Mouse (Mus musculus) midbrain, embryonic 11.5 days (tissue): ENCODE results near the gene Kif19a. TPM values are rescaled to one million over a fixed set of nuclear protein-coding genes. Genes with fewer than 3 reads are reported as not detected.

Source experiments
- ATAC-seq: fragments of 200-750 bp; cut with Nextera tagmentation; 2 replicates; pipeline ENCODE4 v1.8.0; 2017; ENCODE audit warnings: moderate TSS enrichment, moderate library complexity; ENCODE audit not compliant: low FRiP score
- DNase-seq: peaks from one replicate; pipeline ENCODE4 v3.0.0; 2015; ENCODE audit warnings: low spot score; ENCODE audit errors: missing footprints
- H3K27ac ChIP-seq: fragments of 300-500 bp; sonication (generic); 2 replicates; pipeline ENCODE4 v1.5.1; 2014; ENCODE audit warnings: low read depth, low read length
- H3K27me3 ChIP-seq: fragments of 300-500 bp; sonication (generic); 2 replicates; pipeline ENCODE4 v1.6.1; 2014; ENCODE audit warnings: mild to moderate bottlenecking, low read length, moderate library complexity, mixed read lengths; ENCODE audit not compliant: control insufficient read depth, insufficient read depth
- H3K36me3 ChIP-seq: fragments of 300-500 bp; sonication (generic); 2 replicates; pipeline ENCODE4 v1.6.1; 2014; ENCODE audit warnings: mild to moderate bottlenecking, low read length, moderate library complexity, mixed read lengths; ENCODE audit not compliant: control insufficient read depth, insufficient read depth
- H3K4me1 ChIP-seq: fragments of 300-500 bp; sonication (generic); 2 replicates; pipeline ENCODE4 v1.6.1; 2014; ENCODE audit warnings: low read length; ENCODE audit not compliant: control insufficient read depth, insufficient read depth
- H3K4me2 ChIP-seq: fragments of 300-500 bp; sonication (generic); 2 replicates; pipeline ENCODE4 v1.6.1; 2014; ENCODE audit warnings: mild to moderate bottlenecking, moderate library complexity
- H3K4me3 ChIP-seq: fragments of 300-500 bp; sonication (generic); 2 replicates; pipeline ENCODE4 v1.5.1; 2014; ENCODE audit warnings: low read depth, low read length
- H3K9ac ChIP-seq: fragments of 300-500 bp; sonication (generic); 2 replicates; pipeline ENCODE4 v1.6.1; 2014; ENCODE audit warnings: low read length
- H3K9me3 ChIP-seq: fragments of 300-500 bp; sonication (generic); 2 replicates; pipeline ENCODE4 v1.6.1; 2016; ENCODE audit warnings: low read length; ENCODE audit not compliant: control insufficient read depth
- WGBS: fragments of 180-500 bp; shearing (Covaris S2); extraction: QIAGEN DNeasy Blood & Tissue Kit; methylation state at CpG from one replicate; pipeline ENCODE4 v1.1.7; 2014; 5-methylcytosine and 5-hydroxymethylcytosine counted together
- polyA plus RNA-seq: library from polyadenylated mRNA; unstranded; fragments of >200 nt; fragmentation: Nextera tagmentation; extraction: Ambion mirVana; gene quantifications from 2 replicates; pipeline ENCODE4 v1.2.1, GENCODE M21; 2014

Gene Kif19a
- polyA plus RNA-seq, 1 experiment from 2014 or later, result 0.94 TPM

GRCm38 (mm10) chr11:114821325-114821724 is 56.1 kb downstream of the Kif19a start:
- ATAC-seq (no peak), DNase-seq (no peak)
- Histone ChIP-seq H3K27ac (no peak overlapping the region), H3K36me3 (no peaks in the 10 kb centered on the region), H3K4me1 (peaks cover 18% of the 10 kb centered on the region), H3K9ac (no peak overlapping the region), H3K27me3 (no peaks in the 10 kb centered on the region), H3K4me2 (no peak overlapping the region), H3K9me3 (no peaks in the 10 kb centered on the region), H3K4me3 (no peak overlapping the region)
- 83% methylated on average over 1 of the region's 1 CpGs for WGBS

GRCm38 (mm10) chr11:114822727-114823126 is 57.5 kb downstream of the Kif19a start:
- H3K4me2 ChIP-seq, result 0 out of 2 replicates have a peak overlapping the region, but pooled peaks have one; percentile 4
- no peaks in the 10 kb centered on the region for H3K27me3 ChIP-seq
- WGBS, result 65% methylated on average over 12 of the region's 12 CpGs
- no peak overlapping the region; the same call in 1 of the 2 replicates for H3K9ac ChIP-seq
- H3K36me3 ChIP-seq, result no peaks in the 10 kb centered on the region
- no peak overlapping the region for H3K27ac ChIP-seq
- H3K9me3 ChIP-seq, result no peaks in the 10 kb centered on the region
- ATAC-seq (no peak), DNase-seq (no peak)
- no peak overlapping the region for H3K4me3 ChIP-seq
- peaks cover 18% of the 10 kb centered on the region for H3K4me1 ChIP-seq

- WGBS, result 3% methylated on average over 11 of the region's 11 CpGs
- Histone ChIP-seq H3K9me3 (no peaks in the 10 kb centered on the region), H3K27ac (0 out of 2 replicates have a peak overlapping the region, but pooled peaks have one; percentile 9), H3K9ac (0 out of 2 replicates have a peak overlapping the region, but pooled peaks have one; percentile 20), H3K27me3 (no peaks in the 10 kb centered on the region), H3K4me1 (peaks cover 18% of the 10 kb centered on the region), H3K36me3 (no peaks in the 10 kb centered on the region), H3K4me2 (peak overlapping the region; percentile 4; the same call in 1 of the 2 replicates), H3K4me3 (no peak overlapping the region)
- ATAC-seq, result no peak
- DNase-seq, result no peak
Observed at GRCm38 (mm10) chr11:114823199-114823725, 58.1 kb downstream of the Kif19a start.

- Histone ChIP-seq H3K9me3 (no peaks in the 10 kb centered on the region), H3K36me3 (no peaks in the 10 kb centered on the region), H3K27me3 (no peaks in the 10 kb centered on the region), H3K27ac (no peak overlapping the region), H3K4me3 (no peak overlapping the region), H3K9ac (no peak overlapping the region), H3K4me2 (no peak overlapping the region), H3K4me1 (peaks cover 26% of the 10 kb centered on the region)
- no peak for ATAC-seq
- WGBS, result 54% methylated on average over 5 of the region's 5 CpGs
- DNase-seq, result no peak
Observed at GRCm38 (mm10) chr11:114826686-114827085, 61.5 kb downstream of the Kif19a start.

GRCm38 (mm10) chr11:114829499-114830432 is 64.6 kb downstream of the Kif19a start:
- peak overlapping the region; percentile 8; the same call in 1 of the 2 replicates for H3K27ac ChIP-seq
- DNase-seq (peak; percentile 92), ATAC-seq (peak; percentile 77)
- H3K4me3 ChIP-seq, result peak overlapping the region; percentile 17
- no peaks in the 10 kb centered on the region for H3K27me3 ChIP-seq
- H3K36me3 ChIP-seq, result no peaks in the 10 kb centered on the region
- 7% methylated on average over 24 of the region's 24 CpGs for WGBS
- peak overlapping the region; percentile 61 for H3K9ac ChIP-seq
- no peaks in the 10 kb centered on the region for H3K9me3 ChIP-seq
- peak overlapping the region; percentile 51 for H3K4me2 ChIP-seq
- peaks cover 20% of the 10 kb centered on the region for H3K4me1 ChIP-seq

- peak overlapping the region; percentile 51 for H3K4me2 ChIP-seq
- H3K4me1 ChIP-seq, result peaks cover 20% of the 10 kb centered on the region
- peak overlapping the region; percentile 61 for H3K9ac ChIP-seq
- peak overlapping the region; percentile 8; the same call in 1 of the 2 replicates for H3K27ac ChIP-seq
- ATAC-seq (0 out of 2 replicates have a peak, but pooled peaks have one; percentile 9), DNase-seq (peak; percentile 96)
- H3K36me3 ChIP-seq, result no peaks in the 10 kb centered on the region
- H3K4me3 ChIP-seq, result peak overlapping the region; percentile 17; the same call in 1 of the 2 replicates
- H3K27me3 ChIP-seq, result no peaks in the 10 kb centered on the region
- 16% methylated on average over 8 of the region's 8 CpGs for WGBS
- no peaks in the 10 kb centered on the region for H3K9me3 ChIP-seq
Observed at GRCm38 (mm10) chr11:114830433-114830773, 65.2 kb downstream of the Kif19a start.

GRCm38 (mm10) chr11:114833166-114833565 is 68.0 kb downstream of the Kif19a start:
- Histone ChIP-seq H3K27me3 (no peaks in the 10 kb centered on the region), H3K36me3 (no peaks in the 10 kb centered on the region), H3K9ac (no peak overlapping the region), H3K9me3 (0 out of 2 replicates have a peak, but pooled peaks cover 2% of the 10 kb centered on the region), H3K4me2 (no peak overlapping the region), H3K4me1 (peaks cover 20% of the 10 kb centered on the region), H3K27ac (no peak overlapping the region), H3K4me3 (no peak overlapping the region)
- 48% methylated on average over 5 of the region's 5 CpGs for WGBS
- ATAC-seq (no peak), DNase-seq (peak; percentile 75)
